Mouse (Mus musculus): Measurements from ENCODE around the gene BC147527.
"Not testable (repeated sequence)": the region's sequence is repeated elsewhere in the genome, so short reads cannot be mapped to it uniquely, and the experiment has no call there.

DNA sequence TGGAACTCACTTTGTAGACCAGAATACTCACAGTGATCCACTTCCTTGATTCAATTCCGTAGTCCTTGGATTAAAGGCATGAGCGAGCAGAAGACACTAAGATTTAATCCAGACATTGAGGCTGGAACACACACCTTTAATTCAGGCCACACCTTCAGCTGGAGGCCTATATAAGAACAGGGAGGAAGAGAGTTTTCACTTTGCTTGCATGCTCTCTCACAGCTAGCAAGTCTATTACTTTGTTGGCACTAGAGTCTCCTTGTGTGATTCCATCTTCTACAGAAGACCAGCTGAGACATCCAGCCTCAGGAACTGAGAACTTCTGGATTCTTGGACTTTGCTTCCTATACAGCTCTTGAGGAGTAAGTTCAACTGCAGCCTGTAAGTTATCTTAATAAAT lies 37.3 kb upstream of the BC147527 start, which contains the start of gene AF067061:
- TF ChIP-seq CTCF, EP300 (IDR thresholded peaks at IDR 0.05; ENCODE audit: low read depth): not testable (repeated sequence)

Data from liver, embryonic 14.5 days (tissue).